Comparison of ENCODE assay signal across 21 mouse cellular contexts in genomic region chr4:22482118-22482517, GRCm38 (mm10). TPM values are rescaled to one million over a fixed set of nuclear protein-coding genes. Genes with fewer than 3 reads are reported as not detected.
DNase-seq lines count a peak whose midpoint lies in the region; ATAC-seq lines count a peak whose summit lies in the region.
"Had no signal": no experiment of that assay in that cellular context is flagged by ENCODE, and none has a peak within 500 bp of the region (broad histone marks: within the 10 kb centered on the region; RNA-seq: fewer than 3 reads in every experiment).

No protein-coding gene starts in this region.

- whole genome bisulfite sequencing in neural tube, embryonic 11.5 days = 13% methylated on average over 2 of the region's 2 CpGs
- 23% methylated on average over 2 of the region's 2 CpGs for WGBS in hindbrain, embryonic 14.5 days
- WGBS in midbrain, embryonic 15.5 days = 16% methylated on average over 2 of the region's 2 CpGs

- H3K36me3 ChIP-seq in neural tube, embryonic 11.5 days (ENCODE audit: control insufficient read depth, insufficient read depth, low read length) = no peaks in the 10 kb centered on the region
- H3K36me3 ChIP-seq in hindbrain, embryonic 14.5 days (replicated peaks; ENCODE audit: control insufficient read depth, insufficient read depth) = no peaks in the 10 kb centered on the region
- H3K36me3 ChIP-seq in midbrain, embryonic 15.5 days (replicated peaks) = no peaks in the 10 kb centered on the region
- H3K36me3 ChIP-seq: embryonic facial prominence, embryonic 12.5 days; stomach, embryonic 15.5 days had no signal

- DNase-seq in neural tube, embryonic 11.5 days (ENCODE audit: low spot score) = peak; percentile 14
- DNase-seq in neural tube, embryonic 10.5 days (ENCODE audit: extremely low spot score, low spot score) = no peak
- DNase-seq in hindbrain, embryonic 14.5 days (ENCODE audit: low spot score) = no peak
- DNase-seq in heart, postnatal 14 days = no peak
- DNase-seq in gastrocnemius, adult 18-20 months (ENCODE audit: low spot score) = no peak
- DNase-seq: adrenal gland, postnatal 36 days; heart, adult 2 months; lung, adult 2 months had no signal

- peak overlapping the region; percentile 72 for H3K4me2 ChIP-seq in neural tube, embryonic 11.5 days (ENCODE audit: low read depth)
- peak overlapping the region; percentile 79 for H3K4me2 ChIP-seq in hindbrain, embryonic 14.5 days (replicated peaks)
- peak overlapping the region; percentile 77 for H3K4me2 ChIP-seq in midbrain, embryonic 15.5 days
- H3K4me2 ChIP-seq: embryonic facial prominence, embryonic 12.5 days; stomach, embryonic 15.5 days had no signal

- H3K27ac ChIP-seq in neural tube, embryonic 11.5 days (ENCODE audit: low read depth, low read length) = no peak overlapping the region
- peak overlapping the region; percentile 89; the same call in 1 of the 2 replicates for H3K27ac ChIP-seq in hindbrain, embryonic 14.5 days
- peak overlapping the region; percentile 64 for H3K27ac ChIP-seq in midbrain, embryonic 15.5 days
- H3K27ac ChIP-seq: embryonic facial prominence, embryonic 12.5 days; heart, adult 2 months; kidney, postnatal 0 days; macrophage; stomach, embryonic 15.5 days had no signal

- peaks cover 5% of the 10 kb centered on the region for H3K4me1 ChIP-seq in neural tube, embryonic 11.5 days (ENCODE audit: control insufficient read depth, insufficient read depth, low read length)
- H3K4me1 ChIP-seq in hindbrain, embryonic 14.5 days (replicated peaks; ENCODE audit: control insufficient read depth, insufficient read depth, low read length) = peaks cover 40% of the 10 kb centered on the region
- peaks cover 39% of the 10 kb centered on the region for H3K4me1 ChIP-seq in midbrain, embryonic 15.5 days

- intact Hi-C loops in heart, postnatal 14 days (cut with DNase I) = no loop called here

- ATAC-seq in neural tube, embryonic 11.5 days (ENCODE audit: insufficient read depth, low FRiP score, low TSS enrichment) = no peak
- no peak for ATAC-seq in hindbrain, embryonic 14.5 days (ENCODE audit: low FRiP score)
- ATAC-seq in midbrain, embryonic 15.5 days (replicated peaks) = no peak
- ATAC-seq in monocyte, adult 5-6 weeks (replicated peaks; ENCODE audit: insufficient number of reproducible peaks, low FRiP score, low TSS enrichment, poor library complexity, severe bottlenecking) = no peak
- no peak for ATAC-seq in erythroblast, adult 5-6 weeks (replicated peaks; ENCODE audit: low FRiP score, poor library complexity, severe bottlenecking)

- peak overlapping the region; percentile 47 for H3K9ac ChIP-seq in neural tube, embryonic 11.5 days (ENCODE audit: low read length)
- H3K9ac ChIP-seq in hindbrain, embryonic 14.5 days = peak overlapping the region; percentile 66
- peak overlapping the region; percentile 38; the same call in 1 of the 2 replicates for H3K9ac ChIP-seq in midbrain, embryonic 15.5 days
- H3K9ac ChIP-seq: embryonic facial prominence, embryonic 12.5 days; stomach, embryonic 15.5 days had no signal

- peak overlapping the region; percentile 93 for H3K4me3 ChIP-seq in neural tube, embryonic 11.5 days (ENCODE audit: low read depth, low read length)
- peak overlapping the region; percentile 91 for H3K4me3 ChIP-seq in hindbrain, embryonic 14.5 days (replicated peaks; ENCODE audit: low read length)
- H3K4me3 ChIP-seq in midbrain, embryonic 15.5 days = peak overlapping the region; percentile 47
- H3K4me3 ChIP-seq: embryonic facial prominence, embryonic 12.5 days; heart, adult 2 months; stomach, embryonic 15.5 days had no signal

- no peaks in the 10 kb centered on the region for H3K9me3 ChIP-seq in neural tube, embryonic 11.5 days (ENCODE audit: control insufficient read depth, low read length)
- no peaks in the 10 kb centered on the region for H3K9me3 ChIP-seq in hindbrain, embryonic 14.5 days (ENCODE audit: control insufficient read depth, low read length)
- no peaks in the 10 kb centered on the region for H3K9me3 ChIP-seq in midbrain, embryonic 15.5 days
- H3K9me3 ChIP-seq: embryonic facial prominence, embryonic 12.5 days; stomach, embryonic 15.5 days had no signal

- H3K27me3 ChIP-seq in neural tube, embryonic 11.5 days (ENCODE audit: control insufficient read depth, insufficient read depth, low read length) = 0 out of 2 replicates have a peak, but pooled peaks cover 8% of the 10 kb centered on the region
- no peaks in the 10 kb centered on the region for H3K27me3 ChIP-seq in hindbrain, embryonic 14.5 days (ENCODE audit: control insufficient read depth, insufficient read depth, low read length)
- H3K27me3 ChIP-seq in midbrain, embryonic 15.5 days (replicated peaks) = no peaks in the 10 kb centered on the region

RNA-seq across cellular contexts. Expression of gene Pou3f2, which starts 6.0 kb away (rescaled TPM):
- polyA plus RNA-seq in neural tube, embryonic 11.5 days (2014; fragmentation: Nextera tagmentation; extraction: Ambion mirVana) = 28.2 and 31.3 TPM in 2 replicates
- polyA plus RNA-seq in hindbrain, embryonic 14.5 days (2014; fragmentation: Nextera tagmentation; extraction: Ambion mirVana) = 17.9 and 20.5 TPM in 2 replicates
- 43.0 and 44.0 TPM in 2 replicates for polyA plus RNA-seq in midbrain, embryonic 15.5 days (2015; fragmentation: Nextera tagmentation; extraction: Ambion mirVana)
- total RNA-seq in heart, postnatal 14 days (2021) = not detected
- not detected in 3 replicates for total RNA-seq in monocyte, adult 5-6 weeks (2017)
- total RNA-seq in gastrocnemius, adult 18-20 months (2021) = not detected
- not detected in 2 replicates for total RNA-seq in erythroblast, adult 5-6 weeks (2015; ENCODE audit: low replicate concordance)
- total RNA-seq in erythroblast, adult 5-6 weeks (2017; ENCODE audit: low replicate concordance) = not detected in 2 replicates
- total RNA-seq: gastrocnemius, adult 8-10 months; heart, adult 2 months; liver, adult 2 months had no signal
- polyA plus RNA-seq: heart, adult 2 months; heart, postnatal 0 days; intestine, embryonic 14.5 days; kidney, postnatal 0 days; liver, adult 2 months; macrophage; small intestine, adult 2 months; thymus, postnatal 0 days had no signal
